Mouse (Mus musculus) heart, embryonic 15.5 days (tissue): ENCODE results near the gene Olfr193. TPM values are rescaled to one million over a fixed set of nuclear protein-coding genes. Genes with fewer than 3 reads are reported as not detected.
"Not testable (repeated sequence)": the region's sequence is repeated elsewhere in the genome, so short reads cannot be mapped to it uniquely, and the experiment has no call there.

Experiments
- ATAC-seq: fragments of 200-750 bp; cut with Nextera tagmentation; replicated peaks from 2 replicates; pipeline ENCODE4 v1.8.0; 2017; ENCODE audit warnings: low read depth, moderate TSS enrichment; ENCODE audit not compliant: insufficient number of reproducible peaks, insufficient read depth, low FRiP score
- H3K27ac ChIP-seq: fragments of 300-500 bp; sonication (generic); 2 replicates; pipeline ENCODE4 v1.5.1; 2015; ENCODE audit warnings: mild to moderate bottlenecking, inconsistent platforms
- H3K27me3 ChIP-seq: fragments of 300-500 bp; sonication (generic); 2 replicates; pipeline ENCODE4 v1.6.1; 2015; ENCODE audit warnings: inconsistent platforms
- H3K36me3 ChIP-seq: fragments of 300-500 bp; sonication (generic); 2 replicates; pipeline ENCODE4 v1.6.1; 2015; ENCODE audit warnings: mild to moderate bottlenecking, inconsistent platforms
- H3K4me1 ChIP-seq: fragments of 300-500 bp; sonication (generic); replicated peaks from 2 replicates; pipeline ENCODE4 v1.6.1; 2015; ENCODE audit warnings: inconsistent platforms
- H3K4me2 ChIP-seq: fragments of 300-500 bp; sonication (generic); 2 replicates; pipeline ENCODE4 v1.6.1; 2015; ENCODE audit warnings: inconsistent platforms, mild to moderate bottlenecking, moderate library complexity
- H3K4me3 ChIP-seq: fragments of 300-500 bp; sonication (generic); 2 replicates; pipeline ENCODE4 v1.5.1; 2015; ENCODE audit warnings: mild to moderate bottlenecking, inconsistent platforms
- H3K9ac ChIP-seq: fragments of 300-500 bp; sonication (generic); 2 replicates; pipeline ENCODE4 v1.6.1; 2015; ENCODE audit warnings: mild to moderate bottlenecking, inconsistent platforms
- H3K9me3 ChIP-seq: fragments of 300-500 bp; sonication (generic); replicated peaks from 2 replicates; pipeline ENCODE4 v1.6.1; 2016; ENCODE audit warnings: inconsistent platforms
- WGBS: fragments of 180-500 bp; shearing (Covaris S2); methylation state at CpG from one replicate; pipeline ENCODE4 v1.1.7; 2015; ENCODE audit warnings: mixed read lengths; 5-methylcytosine and 5-hydroxymethylcytosine counted together
- polyA plus RNA-seq: library from polyadenylated mRNA; unstranded; fragments of >200 nt; fragmentation: Nextera tagmentation; extraction: Ambion mirVana; gene quantifications from 2 replicates; pipeline ENCODE4 v1.2.1, GENCODE M21; 2015

Gene Olfr193
- polyA plus RNA-seq, 1 experiment from 2014 or later, result not detected

DNA sequence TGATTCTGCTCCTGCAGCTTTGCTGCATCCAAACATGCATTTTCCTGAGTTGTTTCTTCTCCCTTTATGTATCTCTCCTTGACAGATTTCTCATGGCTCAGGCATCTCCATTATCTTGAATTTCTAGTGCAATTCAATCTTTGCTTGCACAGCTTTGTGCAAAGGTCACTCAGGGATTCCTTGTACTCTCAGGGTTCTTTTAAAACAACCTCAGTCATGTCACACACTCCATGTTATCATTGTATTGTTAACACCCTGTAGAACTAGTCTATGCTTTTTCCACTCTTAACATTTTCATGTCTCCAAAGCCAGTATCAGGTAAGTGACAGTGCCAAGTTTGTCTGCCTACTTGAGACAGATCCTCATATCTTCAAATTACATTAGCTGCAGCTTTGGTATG is 39.9 kb downstream of the Olfr193 start:
- no peaks in the 10 kb centered on the region for H3K27me3 ChIP-seq
- no peak for ATAC-seq
- H3K9me3 ChIP-seq, result no peaks in the 10 kb centered on the region
- no peak overlapping the region for H3K27ac ChIP-seq
- no peak overlapping the region for H3K9ac ChIP-seq
- no peaks in the 10 kb centered on the region for H3K4me1 ChIP-seq
- no peak overlapping the region for H3K4me3 ChIP-seq
- H3K36me3 ChIP-seq, result no peaks in the 10 kb centered on the region
- H3K4me2 ChIP-seq, result no peak overlapping the region

DNA sequence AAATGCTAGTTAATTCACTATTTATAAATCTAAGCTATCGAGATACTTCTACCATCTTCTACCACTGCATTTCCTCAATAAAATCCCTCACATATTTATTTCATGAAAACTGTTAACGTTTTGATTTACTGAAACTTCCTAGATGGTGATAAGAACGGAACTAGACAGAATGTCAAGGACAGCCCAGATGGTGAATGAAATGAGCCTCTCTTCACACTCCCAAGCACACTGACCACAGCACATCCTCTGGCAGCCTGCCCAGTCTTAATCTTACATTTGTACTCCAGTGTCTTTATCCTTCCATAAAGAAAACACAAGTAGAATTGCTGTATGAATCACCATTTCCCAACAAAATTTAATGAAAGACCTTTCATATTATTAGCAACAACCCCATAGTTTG is 49.3 kb downstream of the Olfr193 start:
- WGBS, result 32% methylated on average over 3 of the region's 3 CpGs
- not testable (repeated sequence) for H3K9me3 ChIP-seq, ATAC-seq

More for the DNA sequence above, 49.3 kb downstream of the Olfr193 start:
- not testable (repeated sequence) for H3K4me3 ChIP-seq, H3K4me1 ChIP-seq, H3K27ac ChIP-seq, H3K36me3 ChIP-seq, H3K9ac ChIP-seq, H3K4me2 ChIP-seq, H3K27me3 ChIP-seq

Other genes with a start within 250 kb of the Olfr193 start
- gene Olfr177, start 237.1 kb downstream of the Olfr193 start, polyA plus RNA-seq, result not detected in 2 replicates
- not detected in 2 replicates for gene Olfr178, start 219.8 kb downstream of the Olfr193 start, polyA plus RNA-seq
- not detected in 2 replicates for gene Olfr181, start 183.1 kb downstream of the Olfr193 start, polyA plus RNA-seq
- gene Olfr180, start 182.5 kb downstream of the Olfr193 start, polyA plus RNA-seq, result not detected in 2 replicates
- not detected in 2 replicates for gene Olfr183, start 116.5 kb downstream of the Olfr193 start, polyA plus RNA-seq
- gene Olfr186, start 81.6 kb downstream of the Olfr193 start, polyA plus RNA-seq, result not detected in 2 replicates
- not detected in 2 replicates for gene Olfr187, start 72.1 kb downstream of the Olfr193 start, polyA plus RNA-seq
- not detected in 2 replicates for gene Olfr190, start 33.9 kb downstream of the Olfr193 start, polyA plus RNA-seq
- gene Olfr191, start 22.1 kb downstream of the Olfr193 start, polyA plus RNA-seq, result not detected in 2 replicates
- gene Olfr194, start 9.2 kb upstream of the Olfr193 start, polyA plus RNA-seq, result not detected in 2 replicates
- gene Olfr195, start 35.2 kb upstream of the Olfr193 start, polyA plus RNA-seq, result not detected in 2 replicates
- gene Olfr196, start 58.6 kb upstream of the Olfr193 start, polyA plus RNA-seq, result not detected in 2 replicates
- not detected in 2 replicates for gene Olfr198, start 91.7 kb upstream of the Olfr193 start, polyA plus RNA-seq
- gene Olfr199, start 107.9 kb upstream of the Olfr193 start, polyA plus RNA-seq, result not detected in 2 replicates
- gene Olfr201, start 160.8 kb upstream of the Olfr193 start, polyA plus RNA-seq, result not detected in 2 replicates
- gene Olfr202, start 174.9 kb upstream of the Olfr193 start, polyA plus RNA-seq, result not detected in 2 replicates
- not detected in 2 replicates for gene Olfr203, start 187.0 kb upstream of the Olfr193 start, polyA plus RNA-seq
- gene Olfr204, start 206.4 kb upstream of the Olfr193 start, polyA plus RNA-seq, result not detected in 2 replicates
- not detected in 2 replicates for gene Olfr205, start 219.3 kb upstream of the Olfr193 start, polyA plus RNA-seq
- gene Olfr206, start 237.4 kb upstream of the Olfr193 start, polyA plus RNA-seq, result not detected in 2 replicates